Mouse (Mus musculus): ENCODE results near the gene Irs2. TPM values are rescaled to one million over a fixed set of nuclear protein-coding genes. Genes with fewer than 3 reads are reported as not detected.
A peak's percentile ranks its signal among the peaks of the same experiment; 100 is the strongest.

The Irs2 gene
- total and polyA plus RNA-seq, 2 experiments from 2014 or later, result 1.6 to 39.3 TPM

DNA sequence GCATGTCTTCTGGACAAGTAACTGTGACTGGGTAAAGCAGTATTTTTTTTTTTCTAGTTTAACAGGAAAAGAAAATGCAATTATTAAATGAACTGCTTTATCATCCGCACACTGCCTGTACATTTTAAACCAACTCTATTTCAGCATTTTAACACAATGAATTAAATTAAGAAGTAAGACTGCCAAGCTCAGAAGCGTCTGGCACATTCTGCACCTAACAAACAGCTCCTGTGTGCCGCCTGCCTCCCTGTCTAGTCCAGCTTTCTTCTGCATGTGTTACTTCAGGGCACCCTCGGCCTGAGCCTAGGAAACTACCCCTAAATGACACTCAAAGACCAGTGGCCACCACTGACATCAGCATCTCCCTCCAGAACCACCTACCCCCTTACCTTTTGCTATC is 8.7 kb downstream of the Irs2 start:
- TF ChIP-seq CTCF (IDR thresholded peaks at IDR 0.05; ENCODE audit: low read depth) (no peak), EP300 (IDR thresholded peaks at IDR 0.05; ENCODE audit: low read depth) (no peak)
- Histone ChIP-seq H3K27me3 (ENCODE audit: control insufficient read depth, insufficient read depth, low read length) (no peaks in the 10 kb centered on the region), H3K9me3 (replicated peaks; ENCODE audit: control insufficient read depth, low read length) (no peaks in the 10 kb centered on the region), H3K4me2 (ENCODE audit: low read depth, low read length) (no peak overlapping the region; the same call in 1 of the 2 replicates), H3K9ac (replicated peaks; ENCODE audit: low read depth, low read length) (no peak overlapping the region), H3K27ac (ENCODE audit: low read depth) (no peak overlapping the region), H3K36me3 (replicated peaks; ENCODE audit: control insufficient read depth, insufficient read depth, low read length) (peaks cover 13% of the 10 kb centered on the region; the same call in 1 of the 2 replicates), H3K4me1 (ENCODE audit: control insufficient read depth, insufficient read depth) (peaks cover 49% of the 10 kb centered on the region), H3K4me3 (ENCODE audit: low read depth, low read length) (no peak overlapping the region)
- no peak for DNase-seq (ENCODE audit: low spot score)
- ATAC-seq (ENCODE audit: insufficient read depth, low read depth), result no peak
- WGBS, result 64% methylated on average over 4 of the region's 4 CpGs

DNA sequence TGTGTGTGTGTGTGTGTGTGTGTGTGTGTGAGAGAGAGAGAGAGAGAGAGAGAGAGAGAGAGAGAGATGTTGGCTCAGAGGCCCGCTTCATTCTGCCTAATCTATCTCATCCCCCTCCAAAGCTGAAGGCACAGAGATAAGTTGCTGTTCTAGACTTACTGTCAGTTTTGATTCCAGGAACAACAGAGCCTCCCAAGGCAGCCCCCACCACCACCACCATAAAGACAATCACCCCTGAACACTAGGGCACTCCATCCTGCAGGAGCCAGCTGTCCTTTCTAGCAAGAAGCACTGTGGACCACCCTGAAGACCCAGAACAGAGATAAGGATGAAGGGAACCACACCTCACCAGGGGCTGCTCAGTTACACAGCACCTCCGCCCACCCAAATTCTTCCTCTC is 12.0 kb downstream of the Irs2 start:
- Histone ChIP-seq H3K4me2 (ENCODE audit: low read depth, low read length) (no peak overlapping the region), H3K9ac (replicated peaks; ENCODE audit: low read depth, low read length) (no peak overlapping the region), H3K9me3 (replicated peaks; ENCODE audit: control insufficient read depth, low read length) (no peaks in the 10 kb centered on the region), H3K36me3 (replicated peaks; ENCODE audit: control insufficient read depth, insufficient read depth, low read length) (peaks cover 17% of the 10 kb centered on the region; the same call in 1 of the 2 replicates), H3K4me3 (ENCODE audit: low read depth, low read length) (no peak overlapping the region), H3K27ac (ENCODE audit: low read depth) (no peak overlapping the region), H3K4me1 (ENCODE audit: control insufficient read depth, insufficient read depth) (peaks cover 38% of the 10 kb centered on the region), H3K27me3 (ENCODE audit: control insufficient read depth, insufficient read depth, low read length) (no peaks in the 10 kb centered on the region)
- DNase-seq (ENCODE audit: low spot score) (no peak), ATAC-seq (ENCODE audit: insufficient read depth, low read depth) (no peak)
- TF ChIP-seq CTCF (IDR thresholded peaks at IDR 0.05; ENCODE audit: low read depth) (no peak), EP300 (IDR thresholded peaks at IDR 0.05; ENCODE audit: low read depth) (no peak)
- WGBS, result 52% methylated on average over 2 of the region's 2 CpGs

DNA sequence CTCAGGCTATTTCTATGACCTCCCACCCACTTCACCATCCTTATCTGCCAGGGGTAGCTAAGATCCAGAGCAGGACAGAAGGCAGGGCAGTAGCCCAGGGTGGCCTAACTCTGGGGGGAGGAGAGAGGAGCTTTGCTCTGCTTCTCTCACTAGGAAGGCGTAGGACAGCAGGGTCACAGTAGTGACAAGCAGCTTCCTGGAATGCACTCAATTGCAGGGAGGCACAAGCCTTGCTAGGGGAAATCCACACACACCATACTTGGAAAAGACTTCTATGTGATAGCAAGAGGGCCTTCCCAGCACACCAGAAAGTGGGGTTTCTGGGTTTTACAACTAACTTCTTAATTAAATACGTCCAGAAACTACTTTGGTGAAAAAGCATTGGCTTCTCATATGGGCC is 12.5 kb downstream of the Irs2 start:
- Histone ChIP-seq H3K4me2 (ENCODE audit: low read depth, low read length) (no peak overlapping the region), H3K4me1 (ENCODE audit: control insufficient read depth, insufficient read depth) (peaks cover 33% of the 10 kb centered on the region; the same call in 1 of the 2 replicates), H3K36me3 (replicated peaks; ENCODE audit: control insufficient read depth, insufficient read depth, low read length) (peaks cover 17% of the 10 kb centered on the region; the same call in 1 of the 2 replicates), H3K27me3 (ENCODE audit: control insufficient read depth, insufficient read depth, low read length) (no peaks in the 10 kb centered on the region), H3K4me3 (ENCODE audit: low read depth, low read length) (no peak overlapping the region), H3K9me3 (replicated peaks; ENCODE audit: control insufficient read depth, low read length) (no peaks in the 10 kb centered on the region), H3K27ac (ENCODE audit: low read depth) (no peak overlapping the region), H3K9ac (replicated peaks; ENCODE audit: low read depth, low read length) (no peak overlapping the region)
- WGBS, result 24% methylated on average over 2 of the region's 2 CpGs
- TF ChIP-seq CTCF (IDR thresholded peaks at IDR 0.05; ENCODE audit: low read depth) (no peak), EP300 (IDR thresholded peaks at IDR 0.05; ENCODE audit: low read depth) (no peak)
- peak; percentile 59 for ATAC-seq (ENCODE audit: insufficient read depth, low read depth)
- DNase-seq (ENCODE audit: low spot score), result peak; percentile 63

DNA sequence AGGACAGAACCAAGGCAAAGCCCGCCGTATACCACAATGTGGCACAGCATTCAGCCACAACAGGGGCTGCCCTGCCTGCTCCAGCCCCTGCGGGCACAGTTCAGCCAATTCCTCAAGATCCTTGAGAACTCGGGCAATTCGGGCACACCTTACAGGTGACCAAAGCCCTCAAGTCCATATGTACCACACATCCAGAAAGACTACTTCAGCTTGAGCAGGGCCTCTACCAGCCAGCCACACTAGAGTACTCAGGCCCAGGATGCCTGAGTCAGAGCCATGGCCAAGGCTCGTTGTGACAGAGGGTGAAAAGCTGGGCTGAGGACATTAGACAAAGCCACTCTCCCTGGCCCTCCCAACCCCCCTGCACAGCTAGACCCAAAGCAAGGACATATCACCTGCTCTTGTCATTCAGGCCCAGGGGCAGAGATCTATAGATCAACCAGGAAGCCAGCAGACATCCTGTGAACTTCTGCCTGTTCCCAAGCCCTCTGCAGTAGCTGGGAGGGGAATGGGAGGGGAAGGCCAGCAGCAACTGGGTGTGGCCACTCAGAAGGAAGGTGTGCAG is 13.8 kb downstream of the Irs2 start:
- WGBS, result 82% methylated on average over 6 of the region's 6 CpGs
- ATAC-seq (ENCODE audit: insufficient read depth, low read depth), result no peak
- no peak for DNase-seq (ENCODE audit: low spot score)
- Histone ChIP-seq H3K36me3 (replicated peaks; ENCODE audit: control insufficient read depth, insufficient read depth, low read length) (peaks cover 17% of the 10 kb centered on the region; the same call in 1 of the 2 replicates), H3K27ac (ENCODE audit: low read depth) (no peak overlapping the region), H3K9me3 (replicated peaks; ENCODE audit: control insufficient read depth, low read length) (no peaks in the 10 kb centered on the region), H3K9ac (replicated peaks; ENCODE audit: low read depth, low read length) (no peak overlapping the region), H3K4me1 (ENCODE audit: control insufficient read depth, insufficient read depth) (peaks cover 24% of the 10 kb centered on the region; the same call in 1 of the 2 replicates), H3K4me2 (ENCODE audit: low read depth, low read length) (no peak overlapping the region), H3K27me3 (ENCODE audit: control insufficient read depth, insufficient read depth, low read length) (no peaks in the 10 kb centered on the region), H3K4me3 (ENCODE audit: low read depth, low read length) (no peak overlapping the region)
- TF ChIP-seq EP300 (IDR thresholded peaks at IDR 0.05; ENCODE audit: low read depth), result no peak
- no peak for TF ChIP-seq CTCF (IDR thresholded peaks at IDR 0.05; ENCODE audit: low read depth)

DNA sequence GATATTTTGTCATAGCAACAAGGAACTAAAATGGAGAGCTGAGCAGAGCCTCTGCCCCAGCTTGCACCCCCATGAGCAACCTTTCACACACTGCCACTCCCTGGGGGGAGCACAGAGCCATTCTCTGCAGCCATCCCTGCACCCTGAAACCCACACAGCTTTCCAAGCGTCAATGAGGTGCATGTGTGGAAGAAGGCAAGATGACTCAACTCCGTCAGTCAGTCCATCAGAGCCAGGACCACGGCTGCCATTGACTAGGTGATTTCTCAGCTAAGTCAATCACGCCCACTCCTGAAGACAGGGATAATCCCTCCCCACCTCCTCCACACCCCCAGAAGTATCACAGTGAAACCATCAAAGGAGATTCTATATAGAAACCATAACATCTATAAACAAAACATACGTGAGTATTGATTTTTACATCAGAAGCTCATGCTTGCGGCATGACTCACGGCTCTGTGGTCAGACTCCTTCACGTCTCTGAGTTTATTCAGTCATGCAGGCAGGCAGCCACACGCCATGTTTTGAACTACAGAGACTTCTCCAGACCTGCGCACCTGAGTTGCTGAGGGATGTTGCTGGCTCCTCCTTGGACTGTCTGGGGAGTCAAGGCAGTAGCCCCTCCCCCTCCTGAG is 14.6 kb downstream of the Irs2 start:
- no peak for DNase-seq (ENCODE audit: low spot score)
- H3K4me1 ChIP-seq (ENCODE audit: control insufficient read depth, insufficient read depth), result peaks cover 27% of the 10 kb centered on the region; the same call in 1 of the 2 replicates
- no peak overlapping the region for H3K27ac ChIP-seq (ENCODE audit: low read depth)

More for the DNA sequence above, 14.6 kb downstream of the Irs2 start:
- ATAC-seq (ENCODE audit: insufficient read depth, low read depth), result no peak
- Histone ChIP-seq H3K36me3 (replicated peaks; ENCODE audit: control insufficient read depth, insufficient read depth, low read length) (peaks cover 17% of the 10 kb centered on the region; the same call in 1 of the 2 replicates), H3K4me2 (ENCODE audit: low read depth, low read length) (no peak overlapping the region), H3K27me3 (ENCODE audit: control insufficient read depth, insufficient read depth, low read length) (no peaks in the 10 kb centered on the region), H3K9me3 (replicated peaks; ENCODE audit: control insufficient read depth, low read length) (no peaks in the 10 kb centered on the region), H3K4me3 (ENCODE audit: low read depth, low read length) (no peak overlapping the region), H3K9ac (replicated peaks; ENCODE audit: low read depth, low read length) (no peak overlapping the region)
- WGBS, result 90% methylated on average over 10 of the region's 10 CpGs
- TF ChIP-seq CTCF (IDR thresholded peaks at IDR 0.05; ENCODE audit: low read depth), result no peak
- TF ChIP-seq EP300 (IDR thresholded peaks at IDR 0.05; ENCODE audit: low read depth), result no peak

Measured in heart, postnatal 0 days (tissue).